Mouse (Mus musculus) CD8-positive naive resting alpha-beta T cell, adult 57 days (primary cell): ENCODE measurements around the gene Vgll3. TPM values are rescaled to one million over a fixed set of nuclear protein-coding genes. Genes with fewer than 3 reads are reported as not detected.

ENCODE experiments used
- total RNA-seq: library from RNA; stranded (reverse); gene quantifications from one replicate; pipeline ENCODE4 v1.2.4, GENCODE M21; 2023

Gene Vgll3
- not detected for total RNA-seq

DNA sequence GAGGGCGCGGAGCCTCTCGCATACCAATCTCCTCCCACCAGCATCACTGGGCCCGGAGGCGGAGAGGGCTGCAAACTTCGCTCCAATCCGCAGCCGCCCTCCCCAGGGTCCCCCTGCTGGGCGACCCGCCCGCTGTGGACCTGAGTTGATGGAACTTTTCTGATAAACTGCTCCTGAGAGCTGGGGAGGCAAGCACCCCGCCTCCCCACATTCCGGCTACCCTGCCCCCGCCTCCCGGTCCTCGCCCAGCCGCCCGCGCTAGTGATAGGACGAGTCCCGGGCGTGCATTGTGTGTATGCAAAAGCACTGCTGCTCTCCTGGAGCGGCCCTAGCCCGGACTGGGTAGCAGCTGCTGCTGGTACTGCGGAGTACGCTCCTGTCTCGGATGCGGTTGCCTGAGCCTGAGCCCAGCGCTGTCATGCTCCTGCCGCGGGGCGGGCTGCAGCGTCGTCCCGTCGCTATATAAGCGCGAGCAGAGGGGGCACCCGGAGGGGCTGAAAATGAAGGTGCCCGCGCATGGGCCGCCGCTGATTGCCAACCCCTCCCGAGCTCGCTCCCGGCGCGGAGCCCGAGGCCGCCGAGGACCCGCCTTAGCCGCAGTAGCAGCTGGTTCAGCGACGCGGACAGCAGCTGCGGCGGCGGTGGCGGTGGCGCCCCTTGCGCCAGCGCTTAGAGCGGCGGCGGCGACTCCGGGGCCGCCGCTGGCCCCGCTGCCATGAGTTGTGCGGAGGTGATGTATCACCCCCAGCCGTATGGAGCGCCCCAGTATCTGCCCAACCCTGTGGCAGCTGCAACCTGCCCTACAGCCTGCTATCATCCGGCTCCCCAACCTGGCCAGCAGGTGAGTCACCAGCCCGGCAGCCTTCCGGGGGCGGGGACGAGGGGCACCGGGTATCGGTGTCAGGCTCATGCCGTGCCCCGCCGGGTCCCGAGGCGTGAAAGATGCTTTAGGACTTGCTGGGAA, at the start of gene Vgll3:
Vgll3 (plus strand) TSS at position 340 of the 964 bp plus-strand sequence.

